Mouse (Mus musculus) kidney, postnatal 10 days (tissue): ENCODE measurements around the gene Fam162a.
"Not testable (repeated sequence)": the region's sequence is repeated elsewhere in the genome, so short reads cannot be mapped to it uniquely, and the experiment has no call there.

Experiments used
- DNase-seq: peaks from one replicate; pipeline ENCODE4 v3.0.0; 2021; ENCODE audit warnings: mixed read lengths

Gene Fam162a

DNA sequence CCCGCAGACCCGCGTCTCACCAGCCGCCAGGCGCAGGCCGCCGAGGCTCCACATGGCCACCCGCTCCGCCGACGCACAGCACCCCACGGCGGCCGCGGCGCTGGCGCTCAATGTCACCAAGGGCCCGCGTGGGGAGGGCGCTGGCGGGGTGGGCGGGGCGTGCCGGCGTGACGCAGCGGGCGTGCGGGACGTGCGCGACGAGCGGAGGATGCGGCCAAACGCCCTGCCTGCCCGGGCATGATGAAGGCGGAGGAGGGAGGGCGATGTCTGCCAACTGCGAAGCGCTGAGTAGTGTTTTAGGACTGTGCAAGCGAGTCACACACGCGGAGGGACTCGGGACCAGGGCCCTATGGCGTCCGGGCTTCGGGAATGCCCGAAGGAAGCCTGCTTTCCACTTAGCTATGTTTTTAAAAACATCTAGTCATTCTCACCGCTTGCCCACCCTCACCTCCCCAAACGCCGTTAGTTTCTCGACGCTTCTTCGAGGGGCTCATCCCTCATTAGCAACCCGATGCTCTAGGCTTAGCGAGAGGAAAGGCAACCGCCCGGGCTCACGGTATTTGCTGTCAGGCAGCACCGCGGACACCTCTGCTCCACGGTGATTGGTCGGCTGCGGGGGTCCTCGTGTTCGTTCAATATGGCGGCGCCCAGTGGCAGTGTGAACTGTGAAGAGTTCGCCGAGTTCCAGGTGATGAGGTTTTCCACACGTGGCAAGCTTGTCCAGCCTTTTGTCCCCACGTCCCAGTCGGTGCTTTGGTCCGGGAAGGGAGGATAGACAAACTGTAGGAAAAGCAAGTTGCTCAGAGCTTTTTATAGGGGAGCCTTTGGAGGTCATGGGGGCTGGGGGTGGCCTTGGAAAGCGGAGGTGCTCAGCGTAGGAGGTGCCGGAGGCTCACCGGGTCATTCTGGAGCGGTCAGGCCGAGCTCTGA lies at the start of gene Fam162a, which contains the start of gene Ccdc58:
Gene Fam162a, minus strand, starts transcription at position 145 of the 930 bp plus-strand sequence.
Gene Ccdc58, plus strand, starts transcription at position 236 of the 930 bp plus-strand sequence.
- DNase-seq, result peak; percentile 96

DNA sequence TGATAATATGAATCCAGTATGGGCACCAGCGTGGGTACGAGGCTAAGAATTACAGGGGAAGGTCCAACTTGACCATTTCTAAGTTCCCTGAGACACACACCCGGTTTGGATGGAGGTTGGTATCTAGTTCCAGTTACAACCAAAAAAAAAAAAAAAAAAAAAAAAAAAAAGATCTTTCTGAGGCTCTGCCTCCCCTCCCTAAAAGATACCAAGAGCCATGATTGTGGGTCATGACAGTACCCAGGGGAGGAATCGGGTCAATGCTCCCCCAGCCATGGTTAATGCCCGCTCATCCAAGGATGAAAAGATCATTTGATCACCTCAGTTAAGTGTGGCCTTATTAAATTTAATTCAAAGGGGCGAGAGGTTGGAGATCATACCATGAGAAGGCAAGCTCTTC lies 44.4 kb upstream of the Fam162a start:
- not testable (repeated sequence) for DNase-seq

DNA sequence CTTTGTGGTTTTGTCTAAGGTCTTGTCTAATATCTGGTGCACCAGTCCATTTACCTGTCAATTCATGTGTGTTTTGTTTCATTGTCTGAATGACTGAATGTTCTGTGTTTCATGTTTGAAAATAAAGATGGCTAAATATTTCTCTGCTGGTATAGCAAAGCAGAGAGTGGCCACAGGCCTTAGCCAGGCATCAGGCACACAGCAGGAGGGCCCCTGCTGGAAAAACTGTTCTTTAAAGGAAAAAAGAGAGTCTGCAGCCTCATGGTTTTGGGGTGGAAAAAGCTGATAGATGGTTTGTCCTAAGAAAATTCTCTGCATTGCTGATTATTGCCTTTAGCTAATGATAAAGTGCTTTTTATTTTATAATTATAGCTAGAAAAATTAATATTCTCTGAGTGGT lies 40.1 kb upstream of the Fam162a start:
- DNase-seq, result not testable (repeated sequence)

DNA sequence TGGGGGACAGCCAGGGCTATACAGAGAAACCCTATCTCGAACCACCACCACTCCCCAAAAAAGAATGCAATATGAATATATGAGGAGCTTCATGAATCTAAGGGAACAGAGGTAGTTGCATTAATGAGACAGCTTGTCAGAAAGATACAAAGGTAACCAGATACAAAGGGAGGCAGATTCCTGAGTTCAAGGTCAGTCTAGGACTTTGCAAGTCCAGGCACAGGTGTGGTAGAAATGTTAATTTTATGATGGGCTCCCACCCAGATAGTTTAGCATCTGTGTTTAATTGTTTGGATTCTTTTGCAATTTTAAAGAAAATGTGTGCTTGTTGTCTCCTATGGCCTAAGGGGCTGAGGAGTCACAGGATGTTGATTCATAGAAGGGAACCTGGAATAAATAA lies 30.8 kb upstream of the Fam162a start:
- DNase-seq, result no peak

DNA sequence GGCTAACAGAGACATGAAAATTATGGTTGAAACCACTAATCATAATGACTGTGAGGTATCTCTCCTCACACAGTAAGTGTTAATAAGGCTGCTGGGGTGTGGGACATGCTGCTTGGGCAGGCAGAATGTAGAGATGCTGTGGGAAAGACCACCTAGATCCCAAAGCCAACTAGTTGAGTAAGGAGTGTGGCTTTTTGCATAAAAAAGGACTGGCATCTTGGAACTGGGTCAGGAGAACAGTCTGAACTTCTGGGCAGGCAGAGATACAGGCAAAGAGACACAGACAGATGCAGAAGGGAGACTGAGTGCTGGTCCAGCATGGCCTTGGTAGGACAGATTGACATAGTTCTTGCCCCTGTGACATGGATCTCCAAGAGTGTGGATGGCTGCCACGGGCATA lies 30.1 kb upstream of the Fam162a start:
- DNase-seq, result no peak

DNA sequence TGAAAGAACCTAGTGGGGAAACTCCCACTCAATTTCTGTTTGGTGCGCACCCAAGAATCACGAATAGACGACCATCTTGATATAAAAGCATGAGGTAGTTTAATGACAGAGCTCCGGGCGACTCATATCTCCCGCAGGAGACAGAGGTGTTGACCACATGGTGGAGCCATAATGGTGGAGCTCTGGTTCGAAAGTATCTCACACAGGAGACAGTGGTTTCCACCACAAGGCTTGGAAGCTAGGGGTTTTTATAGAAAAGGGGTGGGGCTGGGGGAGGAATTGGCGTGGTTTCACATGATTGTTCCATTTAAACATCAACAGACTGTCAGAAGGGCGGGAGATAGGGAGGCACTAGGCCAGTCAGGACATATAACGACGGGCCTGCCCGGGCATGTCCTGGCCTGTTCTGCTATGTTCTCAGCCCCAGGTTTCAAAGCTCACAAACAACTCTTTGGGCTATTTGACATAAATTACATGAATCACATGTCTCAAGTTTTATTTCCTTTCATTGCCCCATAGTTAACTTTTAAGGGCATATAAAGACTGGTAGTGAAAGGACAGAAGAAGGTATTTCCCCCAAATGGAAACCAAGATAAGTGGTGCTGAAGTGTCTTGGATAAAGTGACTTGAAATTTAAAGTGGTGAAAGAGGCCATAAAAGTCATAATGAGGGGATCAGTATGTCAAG lies 26.6 kb upstream of the Fam162a start:
- not testable (repeated sequence) for DNase-seq

DNA sequence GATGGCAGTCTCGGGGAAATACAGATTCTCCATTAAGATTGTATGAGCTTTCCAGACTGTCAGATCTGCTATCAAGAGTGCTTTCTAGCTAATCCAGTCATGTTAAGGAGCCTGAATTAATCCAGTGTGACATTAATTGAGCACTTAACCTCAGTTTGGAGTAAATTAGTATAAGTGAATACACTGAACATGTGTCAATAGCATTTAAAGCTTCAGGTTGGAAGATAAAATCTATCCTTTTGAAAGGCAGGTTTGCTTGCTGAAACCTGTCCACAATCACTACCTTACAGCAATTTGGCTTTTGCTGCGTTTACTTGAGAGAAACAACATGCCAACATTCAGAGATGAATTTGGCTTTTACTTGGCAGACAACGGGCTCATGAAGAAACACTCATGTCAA lies 22.7 kb upstream of the Fam162a start:
- DNase-seq, result no peak

DNA sequence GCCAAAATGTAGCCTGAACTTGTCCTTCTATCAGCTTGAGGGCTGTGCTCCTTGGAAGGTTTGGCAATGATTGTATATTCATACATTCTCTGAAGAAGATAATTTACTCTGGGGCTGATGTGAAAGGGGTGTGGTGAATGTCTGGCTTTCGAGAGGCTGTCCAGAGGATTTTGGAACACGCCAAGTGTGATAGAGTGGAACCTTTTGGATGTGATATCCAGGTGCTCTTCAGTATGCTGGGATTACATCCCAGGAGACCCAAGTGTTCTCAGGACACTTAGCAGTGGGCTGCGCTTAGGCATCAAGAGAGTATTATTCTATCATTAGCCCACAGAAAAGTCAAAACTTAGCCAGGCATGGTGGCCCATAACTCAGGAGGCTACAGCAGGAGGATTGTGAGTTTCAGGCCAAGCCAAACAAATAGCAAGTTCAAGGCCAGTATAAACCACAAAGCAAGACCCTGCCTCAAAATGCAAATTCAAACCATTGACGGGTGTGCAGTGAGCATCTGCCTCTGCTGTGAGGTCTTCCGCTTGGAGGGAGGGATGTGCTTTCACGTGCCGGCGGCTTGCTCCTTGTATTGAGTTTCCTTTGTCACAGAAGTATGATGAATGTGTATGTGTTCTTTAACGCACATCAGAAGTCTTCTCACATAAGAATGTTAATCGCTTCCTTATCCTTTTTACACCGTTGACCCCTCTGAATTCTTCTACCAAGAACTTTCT lies 19.6 kb upstream of the Fam162a start:
- DNase-seq, result no peak

DNA sequence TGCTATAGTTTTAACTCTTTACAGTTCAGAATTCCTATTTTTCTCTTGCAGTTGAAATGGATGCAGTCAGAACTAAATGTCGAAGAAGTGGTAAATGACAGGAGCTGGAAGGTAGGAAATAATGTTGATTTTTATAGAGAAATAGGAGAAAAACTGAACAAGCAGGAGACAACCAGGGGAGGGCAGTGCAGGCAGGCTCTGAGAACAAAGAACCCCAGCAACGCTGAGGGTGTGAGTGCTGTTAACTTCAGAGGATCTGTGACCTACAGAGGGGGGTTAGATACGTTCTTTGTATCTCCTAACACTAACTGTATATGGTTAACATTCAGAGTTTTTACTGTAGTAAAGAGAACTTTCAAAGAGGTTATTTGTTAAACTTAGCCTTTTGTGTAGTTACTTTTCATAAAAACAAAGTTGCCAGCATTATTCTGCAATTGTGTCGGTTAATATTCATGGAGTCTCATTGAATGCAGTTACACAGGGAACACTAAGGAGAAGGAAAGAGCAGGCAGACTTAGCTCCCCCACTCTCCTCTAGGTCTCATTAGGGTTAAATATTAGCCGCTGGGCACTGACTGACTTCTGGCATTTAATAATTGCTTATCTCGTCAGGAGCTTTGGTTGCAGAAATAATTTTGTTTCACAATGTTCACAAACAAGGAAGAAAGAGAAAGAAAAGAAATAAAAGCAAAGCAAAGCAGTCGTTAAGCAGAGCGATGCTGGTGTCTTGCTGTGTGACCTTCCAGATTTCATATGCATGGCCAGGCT lies 18.6 kb upstream of the Fam162a start:
- DNase-seq, result no peak

DNA sequence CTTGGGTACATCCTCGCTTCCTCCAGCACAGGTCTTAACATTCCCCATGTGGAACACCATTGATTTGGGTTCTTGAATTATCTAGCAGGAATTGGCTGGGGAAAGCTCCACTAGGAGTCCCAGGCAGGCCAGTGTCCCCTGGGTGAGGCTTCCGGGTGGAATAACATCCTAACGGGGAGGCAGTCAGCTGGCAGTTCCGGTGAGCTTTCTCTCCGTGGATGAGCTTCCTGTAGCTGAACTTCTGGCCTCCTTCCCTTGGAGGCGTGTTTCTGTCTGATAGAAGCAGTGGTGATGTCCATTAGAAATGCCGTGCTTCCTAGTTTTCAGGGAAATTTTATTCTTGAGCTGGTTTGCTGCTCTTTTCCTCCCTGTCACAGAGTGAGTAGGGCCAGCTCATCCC lies 17.7 kb upstream of the Fam162a start:
- peak; percentile 46 for DNase-seq

DNA sequence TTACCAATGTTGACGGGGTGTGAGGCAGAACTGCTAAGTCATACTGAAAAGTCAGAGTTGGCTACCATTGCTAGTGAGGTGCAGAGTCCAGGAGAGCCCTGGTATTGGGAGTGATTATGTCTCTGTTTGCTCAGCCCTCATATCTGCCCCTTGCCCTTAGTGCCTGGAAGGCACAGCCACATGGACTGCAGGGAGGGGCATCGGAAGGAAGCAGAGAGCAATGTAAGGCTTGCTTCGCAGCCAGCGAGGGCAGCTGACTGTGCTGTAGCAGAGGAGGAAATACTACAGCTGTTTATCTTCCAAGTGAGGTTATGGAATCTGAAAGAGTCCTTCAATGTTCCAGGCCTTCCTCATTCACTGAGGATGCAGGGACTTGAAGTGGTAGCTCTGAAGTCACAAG lies 16.5 kb upstream of the Fam162a start:
- DNase-seq, result peak; percentile 37

DNA sequence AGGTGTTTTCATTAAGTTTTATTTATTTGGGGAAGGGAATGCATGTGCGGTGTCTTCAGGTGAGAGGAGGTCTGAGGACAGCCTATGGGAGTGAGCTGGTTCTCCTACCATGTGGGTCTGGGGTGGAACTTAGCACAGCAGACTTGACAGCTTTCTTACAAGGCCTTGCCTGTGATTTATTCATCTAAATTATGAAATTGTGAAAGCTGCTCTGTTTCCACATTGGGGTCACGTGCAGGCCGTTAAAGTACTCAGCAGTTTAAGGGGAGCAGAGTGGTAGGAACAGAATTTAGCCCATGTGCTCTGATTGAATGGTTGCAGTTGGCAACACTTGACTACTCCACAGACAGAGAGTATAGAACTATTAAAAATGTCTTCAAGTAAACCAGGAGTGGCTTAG lies 8.5 kb upstream of the Fam162a start:
- DNase-seq, result no peak

DNA sequence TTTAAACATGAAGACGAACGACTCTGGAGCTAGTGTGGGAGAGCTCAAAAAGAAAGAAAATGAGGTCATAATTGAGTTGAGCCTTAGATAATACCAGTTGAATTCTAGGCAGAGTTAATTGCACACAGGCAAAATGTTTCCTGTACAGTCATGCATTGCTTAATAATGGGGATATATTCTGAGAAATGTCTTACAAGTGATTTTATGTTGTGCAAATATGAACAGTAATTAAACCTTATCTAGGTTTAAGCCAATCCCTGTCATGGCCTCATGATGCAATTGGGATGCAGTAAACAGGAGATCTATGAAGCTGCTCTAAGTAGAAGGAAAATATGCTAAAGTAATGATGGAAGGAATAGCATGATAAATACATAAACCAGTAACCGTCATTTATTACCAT lies 3.4 kb upstream of the Fam162a start:
- DNase-seq, result no peak

DNA sequence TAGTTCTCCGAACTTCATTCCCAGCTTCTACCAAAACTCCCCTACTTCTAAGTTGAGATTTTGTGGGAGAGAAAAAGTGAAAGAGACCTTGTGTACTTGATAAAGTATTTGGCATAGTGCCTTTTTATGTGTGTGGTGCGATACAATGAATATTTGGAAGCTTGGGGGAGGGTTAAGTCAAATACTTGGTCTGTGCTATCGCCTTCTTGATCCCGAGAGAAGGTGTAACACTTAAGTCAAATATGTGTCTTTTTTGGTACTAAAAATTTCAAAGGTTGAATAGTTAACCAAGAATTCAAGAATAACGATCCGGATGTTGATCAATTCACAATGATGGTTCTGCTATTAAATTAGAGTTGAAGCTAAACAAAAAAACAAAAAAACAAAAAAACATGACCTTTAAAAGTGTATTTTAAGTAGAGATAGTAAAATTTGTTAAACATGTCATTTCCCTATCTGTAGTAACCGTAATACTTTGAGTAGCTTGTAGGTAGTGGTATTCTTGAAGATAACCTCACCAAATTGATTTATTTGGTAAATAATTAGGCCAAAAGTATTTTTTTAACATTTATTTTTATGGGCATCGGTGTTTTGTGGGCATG lies 1.1 kb upstream of the Fam162a start:
- no peak for DNase-seq

DNA sequence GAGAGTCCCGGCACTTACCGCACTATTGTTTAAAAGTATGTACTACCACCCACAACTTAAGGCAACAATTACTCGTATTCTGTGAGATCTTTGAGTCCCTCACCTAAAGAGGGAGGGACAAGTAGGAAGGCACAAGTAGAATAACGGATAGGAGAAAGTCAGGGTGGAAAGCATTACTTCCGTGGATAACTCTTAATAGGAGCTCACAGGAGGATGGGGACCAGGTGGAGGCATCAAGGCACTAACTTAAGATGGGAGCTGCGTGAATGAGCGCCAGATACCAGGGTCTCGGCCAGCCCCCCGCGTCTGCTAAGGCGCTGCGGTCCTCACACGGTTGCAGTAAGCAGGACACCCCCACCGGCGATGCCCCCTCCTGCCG lies 334 bp downstream of the Fam162a start:
- DNase-seq, result no peak

DNA sequence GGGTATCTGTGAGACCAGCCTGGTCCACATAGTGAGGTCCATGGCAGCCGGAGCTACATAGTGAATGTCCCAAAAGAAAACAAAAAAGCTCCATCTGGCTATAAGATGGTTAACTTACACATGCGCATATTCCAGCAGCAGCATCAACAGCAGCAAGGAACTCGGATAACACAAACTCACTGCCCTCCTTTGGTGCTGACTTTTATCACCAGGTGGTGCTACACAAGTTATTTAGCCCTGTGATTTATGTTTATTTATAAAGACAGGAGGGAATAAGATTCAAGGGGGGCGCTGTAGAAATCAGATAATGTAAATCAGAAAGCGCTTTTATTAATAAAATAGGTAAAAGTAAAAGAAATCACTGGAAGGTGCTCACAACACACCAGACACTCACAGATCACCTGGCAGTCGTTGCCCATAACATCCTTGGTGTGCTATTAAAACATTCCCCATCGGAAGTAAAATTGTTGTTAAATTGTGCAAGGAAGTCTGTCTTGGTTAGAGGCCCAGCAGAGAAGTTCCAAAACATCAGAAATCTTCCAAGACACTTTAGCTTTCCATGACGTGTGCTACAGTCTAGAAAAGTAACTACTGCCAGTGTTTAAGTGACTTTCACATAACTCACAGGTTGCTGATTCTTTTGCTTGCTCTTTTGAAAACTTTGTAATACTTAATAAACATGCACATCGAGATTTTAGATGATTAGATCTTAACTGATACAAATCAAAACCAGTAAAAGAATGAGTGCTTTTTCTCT lies 1.4 kb downstream of the Fam162a start:
- DNase-seq, result no peak

DNA sequence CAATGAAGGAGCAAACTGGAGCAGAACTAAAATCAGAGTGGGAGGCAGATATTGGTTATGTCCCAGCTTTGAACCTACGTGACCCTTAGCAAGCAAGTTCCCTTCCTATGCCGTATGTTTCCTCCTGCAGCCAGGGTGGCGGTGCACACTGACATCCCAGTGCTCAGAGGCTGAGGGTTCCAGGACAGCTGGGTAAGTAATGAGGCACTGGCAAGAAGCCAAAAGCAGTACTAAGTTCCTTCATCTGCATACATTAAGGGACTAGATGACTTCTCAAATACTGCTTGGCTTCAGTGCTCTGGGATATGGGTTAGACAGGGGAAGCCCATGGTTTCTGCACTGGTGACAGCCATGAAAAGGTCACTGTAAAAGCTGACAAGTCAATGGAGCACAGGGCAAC lies 3.0 kb downstream of the Fam162a start:
- DNase-seq, result no peak

DNA sequence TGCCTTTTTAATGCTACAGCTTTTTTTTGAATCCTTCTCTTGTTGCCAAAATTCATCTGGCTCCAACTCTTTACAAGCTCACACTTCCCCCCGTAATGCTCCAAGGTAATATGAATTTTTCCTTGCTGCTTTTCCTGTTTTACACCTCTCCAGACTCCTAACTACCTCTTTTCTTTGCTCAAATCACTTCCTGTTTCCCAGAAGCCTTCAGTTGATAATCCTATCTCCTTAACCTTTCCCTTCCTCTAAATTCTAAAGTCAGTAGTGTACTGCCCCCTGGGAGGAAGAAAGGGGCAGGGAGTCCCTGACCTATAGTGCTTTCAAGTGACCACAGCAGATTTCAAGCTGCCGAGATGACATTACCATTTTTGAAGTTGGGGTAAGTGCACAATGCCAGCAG lies 3.7 kb downstream of the Fam162a start:
- no peak for DNase-seq

DNA sequence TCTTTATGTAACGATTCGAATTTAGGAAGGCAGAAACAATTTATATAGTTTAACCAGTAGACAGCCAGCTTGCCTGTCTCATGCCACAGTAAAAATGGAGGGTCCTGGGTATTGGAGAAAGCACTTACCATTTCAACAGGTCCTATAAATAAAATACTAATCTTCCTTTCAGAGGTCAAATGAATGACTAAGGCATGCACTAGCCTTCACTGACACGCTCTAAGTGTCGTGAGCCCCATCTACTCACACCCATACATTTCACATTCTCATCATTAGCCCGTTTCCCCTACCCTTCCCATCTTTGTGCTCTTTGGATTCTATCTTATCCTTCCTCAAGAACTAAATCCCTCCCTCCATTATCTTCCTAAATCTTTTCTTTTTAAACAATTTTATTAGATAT lies 6.5 kb downstream of the Fam162a start:
- DNase-seq, result no peak

DNA sequence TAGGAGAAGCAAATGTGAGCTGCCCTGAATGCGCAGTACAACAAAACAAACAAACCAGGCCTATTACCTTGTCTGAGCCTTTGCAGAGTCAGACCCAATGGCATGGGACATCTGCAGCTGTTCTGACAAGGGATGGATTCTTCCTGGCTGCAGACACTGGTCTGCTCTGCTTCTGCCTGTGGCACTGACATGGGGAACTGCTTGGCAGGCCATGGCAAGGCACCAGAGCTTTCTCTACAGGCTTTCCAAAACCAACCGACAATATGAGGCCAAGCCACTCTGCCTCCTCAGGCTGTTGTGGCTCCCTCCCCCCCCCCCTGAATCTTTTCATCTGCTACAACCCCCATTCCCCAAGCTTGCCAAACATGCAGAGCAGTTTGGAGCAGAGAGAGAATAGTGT lies 8.1 kb downstream of the Fam162a start:
- no peak for DNase-seq

DNA sequence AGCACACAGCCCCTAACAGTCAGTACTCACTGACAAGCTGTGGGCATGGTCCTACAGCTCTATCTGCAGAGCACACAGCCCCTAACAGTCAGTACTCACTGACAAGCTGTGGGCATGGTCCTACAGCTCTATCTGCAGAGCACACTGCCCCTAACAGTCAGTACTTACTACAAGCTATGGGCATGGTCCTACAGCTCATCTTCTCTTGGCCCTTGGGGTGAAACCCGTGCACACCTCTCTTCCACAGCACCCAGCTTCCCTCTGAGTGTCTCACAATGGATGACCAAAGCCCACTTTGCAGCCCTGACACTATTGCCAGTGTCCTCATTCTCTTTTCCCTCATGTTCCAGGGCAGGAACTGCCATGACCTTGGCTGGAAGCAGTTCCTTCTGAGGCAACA lies 8.9 kb downstream of the Fam162a start:
- DNase-seq, result not testable (repeated sequence)
